Mouse (Mus musculus) lung, postnatal 0 days (tissue): ENCODE measurements at regions not wholly inside any gene's neighbourhood (a gene's known extent, or its start where the extent isn't known, plus 50 kb on each side); places are given as distances from the start of the nearest gene placed in this dataset.

ENCODE experiments used
- ATAC-seq: fragments of 200-750 bp; cut with Nextera tagmentation; 2 replicates; pipeline ENCODE4 v1.8.0; 2017; ENCODE audit warnings: moderate library complexity
- DNase-seq: peaks from one replicate; pipeline ENCODE4 v3.0.0-alpha.2; 2016; ENCODE audit warnings: low spot score
- H3K27ac ChIP-seq: fragments of 300-500 bp; sonication (generic); 2 replicates; pipeline ENCODE4 v1.5.1; 2014; ENCODE audit warnings: antibody characterized with exemption, mild to moderate bottlenecking, low read length, mixed read lengths
- H3K27me3 ChIP-seq: fragments of 300-500 bp; sonication (generic); replicated peaks from 2 replicates; pipeline ENCODE4 v1.6.1; 2014; ENCODE audit warnings: low read length, mixed read lengths; ENCODE audit not compliant: insufficient read depth
- H3K36me3 ChIP-seq: fragments of 300-500 bp; sonication (generic); 2 replicates; pipeline ENCODE4 v1.6.1; 2014; ENCODE audit warnings: low read length, mixed read lengths; ENCODE audit not compliant: insufficient read depth
- H3K4me1 ChIP-seq: fragments of 300-500 bp; sonication (generic); 2 replicates; pipeline ENCODE4 v1.6.1; 2014; ENCODE audit warnings: antibody characterized with exemption, low read depth, low read length, mixed read lengths; ENCODE audit not compliant: insufficient read depth
- H3K4me2 ChIP-seq: fragments of 300-500 bp; sonication (generic); replicated peaks from 2 replicates; pipeline ENCODE4 v1.6.1; 2014; ENCODE audit warnings: low read depth, mild to moderate bottlenecking, low read length, moderate library complexity, mixed read lengths
- H3K4me3 ChIP-seq: fragments of 300-500 bp; sonication (generic); 2 replicates; pipeline ENCODE4 v1.5.1; 2014; ENCODE audit warnings: low read depth, low read length
- H3K9ac ChIP-seq: fragments of 300-500 bp; sonication (generic); replicated peaks from 2 replicates; pipeline ENCODE4 v1.6.1; 2014; ENCODE audit warnings: low read depth, mild to moderate bottlenecking
- H3K9me3 ChIP-seq: fragments of 300-500 bp; sonication (generic); 2 replicates; pipeline ENCODE4 v1.6.1; 2016; ENCODE audit warnings: low read length, mixed read lengths
- CTCF ChIP-seq: IDR thresholded peaks from 2 replicates; pipeline ENCODE4 v1.5.1; 2016; ENCODE audit warnings: antibody characterized with exemption, mild to moderate bottlenecking
- EP300 ChIP-seq: IDR thresholded peaks from 2 replicates; pipeline ENCODE4 v1.6.1; 2016; ENCODE audit warnings: antibody characterized with exemption, mild to moderate bottlenecking, control low read depth
- WGBS: fragments of 180-500 bp; shearing (Covaris S2); extraction: QIAGEN DNeasy Blood & Tissue Kit; methylation state at CpG from one replicate; pipeline ENCODE4 v1.1.7; 2014; 5-methylcytosine and 5-hydroxymethylcytosine counted together

GRCm38 (mm10) chr10:44676506-44676905 is 148.2 kb upstream of the Prdm1 start:
- Histone ChIP-seq H3K27me3 (no peaks in the 10 kb centered on the region), H3K4me3 (no peak overlapping the region), H3K4me1 (no peaks in the 10 kb centered on the region), H3K9ac (no peak overlapping the region), H3K36me3 (no peaks in the 10 kb centered on the region), H3K4me2 (no peak overlapping the region), H3K9me3 (no peaks in the 10 kb centered on the region), H3K27ac (no peak overlapping the region)
- DNase-seq (no peak), ATAC-seq (no peak)
- TF ChIP-seq CTCF (no peak), EP300 (no peak)
- WGBS = 67% methylated on average over 3 of the region's 3 CpGs

GRCm38 (mm10) chr10:44665509-44666144 is 137.3 kb upstream of the Prdm1 start:
- H3K27me3 ChIP-seq = no peaks in the 10 kb centered on the region
- H3K4me1 ChIP-seq = no peaks in the 10 kb centered on the region
- WGBS = 72% methylated on average over 4 of the region's 4 CpGs
- no peak overlapping the region for H3K27ac ChIP-seq
- TF ChIP-seq CTCF (no peak), EP300 (no peak)
- no peak overlapping the region for H3K4me2 ChIP-seq
- H3K9me3 ChIP-seq = no peaks in the 10 kb centered on the region
- ATAC-seq (no peak), DNase-seq (no peak)
- H3K9ac ChIP-seq = no peak overlapping the region
- no peaks in the 10 kb centered on the region for H3K36me3 ChIP-seq
- no peak overlapping the region for H3K4me3 ChIP-seq

- Histone ChIP-seq H3K9ac (no peak overlapping the region), H3K4me3 (no peak overlapping the region), H3K4me1 (no peaks in the 10 kb centered on the region), H3K9me3 (no peaks in the 10 kb centered on the region), H3K27ac (no peak overlapping the region), H3K4me2 (no peak overlapping the region), H3K27me3 (no peaks in the 10 kb centered on the region), H3K36me3 (no peaks in the 10 kb centered on the region)
- WGBS = 80% methylated on average over 3 of the region's 3 CpGs
- TF ChIP-seq CTCF = no peak
- no peak for TF ChIP-seq EP300
- peak; percentile 15 for DNase-seq
- no peak; the same call in 1 of the 2 replicates for ATAC-seq
Measured at GRCm38 (mm10) chr10:44659499-44659898, 131.2 kb upstream of the Prdm1 start.

- Histone ChIP-seq H3K4me2 (no peak overlapping the region), H3K4me1 (no peaks in the 10 kb centered on the region), H3K9me3 (no peaks in the 10 kb centered on the region), H3K27me3 (no peaks in the 10 kb centered on the region), H3K4me3 (no peak overlapping the region), H3K36me3 (no peaks in the 10 kb centered on the region), H3K9ac (no peak overlapping the region), H3K27ac (no peak overlapping the region)
- 44% methylated on average over 5 of the region's 5 CpGs for WGBS
- TF ChIP-seq EP300 (no peak), CTCF (no peak)
- ATAC-seq (no peak), DNase-seq (no peak)
Measured at GRCm38 (mm10) chr10:44653761-44654160, 125.5 kb upstream of the Prdm1 start.

GRCm38 (mm10) chr10:44647021-44647420 is 118.7 kb upstream of the Prdm1 start:
- TF ChIP-seq CTCF (no peak), EP300 (no peak)
- ATAC-seq = no peak
- 9% methylated on average over 5 of the region's 5 CpGs for WGBS

GRCm38 (mm10) chr10:44646615-44647014 is 118.3 kb upstream of the Prdm1 start:
- H3K4me1 ChIP-seq = no peaks in the 10 kb centered on the region
- DNase-seq = no peak
- no peak overlapping the region for H3K27ac ChIP-seq
- ATAC-seq = no peak
- TF ChIP-seq EP300 (no peak), CTCF (no peak)
- H3K9ac ChIP-seq = no peak overlapping the region
- H3K4me3 ChIP-seq = no peak overlapping the region
- H3K9me3 ChIP-seq = no peaks in the 10 kb centered on the region
- no peaks in the 10 kb centered on the region for H3K27me3 ChIP-seq
- H3K36me3 ChIP-seq = no peaks in the 10 kb centered on the region
- no peak overlapping the region for H3K4me2 ChIP-seq
- WGBS = 53% methylated on average over 5 of the region's 5 CpGs

More at GRCm38 (mm10) chr10:44647021-44647420, 118.7 kb upstream of the Prdm1 start:
- peak; percentile 8 for DNase-seq
- no peak overlapping the region for H3K4me2 ChIP-seq
- H3K4me3 ChIP-seq = no peak overlapping the region
- H3K27ac ChIP-seq = no peak overlapping the region
- H3K4me1 ChIP-seq = no peaks in the 10 kb centered on the region
- no peaks in the 10 kb centered on the region for H3K36me3 ChIP-seq
- H3K27me3 ChIP-seq = no peaks in the 10 kb centered on the region
- no peak overlapping the region for H3K9ac ChIP-seq
- no peaks in the 10 kb centered on the region for H3K9me3 ChIP-seq

GRCm38 (mm10) chr10:44641616-44642015 is 113.3 kb upstream of the Prdm1 start:
- DNase-seq (no peak), ATAC-seq (no peak)
- no peak for TF ChIP-seq EP300
- TF ChIP-seq CTCF = no peak
- Histone ChIP-seq H3K36me3 (no peaks in the 10 kb centered on the region), H3K27me3 (no peaks in the 10 kb centered on the region), H3K27ac (no peak overlapping the region), H3K4me1 (no peaks in the 10 kb centered on the region), H3K4me2 (no peak overlapping the region), H3K9ac (no peak overlapping the region), H3K9me3 (no peaks in the 10 kb centered on the region), H3K4me3 (no peak overlapping the region)
- WGBS = 80% methylated on average over 2 of the region's 2 CpGs
